Mouse (Mus musculus): Measurements from ENCODE around the gene Bbs5. TPM values are rescaled to one million over a fixed set of nuclear protein-coding genes. Genes with fewer than 3 reads are reported as not detected.

Bbs5 gene
- polyA plus RNA-seq (2012; ENCODE audit: low replicate concordance): not detected in 2 replicates

GRCm38 (mm10) chr2:69646726-69647490 is at the start of gene Bbs5:
Gene Bbs5, plus strand, starts transcription at chr2:69647171.

GRCm38 (mm10) chr2:69669853-69670252 is 22.9 kb downstream of the Bbs5 start, which contains the start of gene Klhl41:
Gene Klhl41, plus strand, starts transcription at chr2:69670120.

GRCm38 (mm10) chr2:69712981-69713625 is 66.1 kb downstream of the Bbs5 start, which contains the start of gene Fastkd1:
Gene Fastkd1, minus strand, starts transcription at chr2:69713516.

Other genes with a start within 250 kb of the Bbs5 start
- 0.01 TPM in 1 of 2 replicates, not detected in the other for gene Lrp2, start 61.1 kb upstream of the Bbs5 start, polyA plus RNA-seq (2012; ENCODE audit: low replicate concordance)
- not detected in 2 replicates for gene Klhl41, start 22.9 kb downstream of the Bbs5 start, polyA plus RNA-seq (2012; ENCODE audit: low replicate concordance)
- gene Fastkd1, start 66.3 kb downstream of the Bbs5 start, polyA plus RNA-seq (2012; ENCODE audit: low replicate concordance): 0.49 and 1.0 TPM in 2 replicates
- 6.4 and 13.2 TPM in 2 replicates for gene Ppig, start 75.4 kb downstream of the Bbs5 start, polyA plus RNA-seq (2012; ENCODE audit: low replicate concordance)
- gene Ccdc173, start 142.4 kb downstream of the Bbs5 start, polyA plus RNA-seq (2012; ENCODE audit: low replicate concordance): 0.10 and 0.84 TPM in 2 replicates
- gene Phospho2, start 142.5 kb downstream of the Bbs5 start, polyA plus RNA-seq (2012; ENCODE audit: low replicate concordance): 8.2 and 8.3 TPM in 2 replicates
- 0.19 TPM in 1 of 2 replicates, not detected in the other for gene Klhl23, start 174.8 kb downstream of the Bbs5 start, polyA plus RNA-seq (2012; ENCODE audit: low replicate concordance)
- gene Ssb, start 214.4 kb downstream of the Bbs5 start, polyA plus RNA-seq (2012; ENCODE audit: low replicate concordance): 2.3 and 21.1 TPM in 2 replicates
- 46.7 and 69.8 TPM in 2 replicates for gene Mettl5, start 238.4 kb downstream of the Bbs5 start, polyA plus RNA-seq (2012; ENCODE audit: low replicate concordance)

All from hematopoietic multipotent progenitor cell, adult 10-12 weeks (in vitro differentiated cells).